Mouse (Mus musculus): ENCODE measurements around the gene Ihh. TPM values are rescaled to one million over a fixed set of nuclear protein-coding genes. Genes with fewer than 3 reads are reported as not detected.

Ihh gene
- polyA plus RNA-seq (2012; rRNA removed) = 30.3 and 43.5 TPM in 2 replicates

- peak within 1 kb of the TSS; percentile 94 for H3K27ac ChIP-seq (ENCODE audit: insufficient read depth, low read depth, low read length)
- TF ChIP-seq POLR2A (IDR thresholded peaks at IDR 0.05; ENCODE audit: low read depth, low read length) = no peak
- TF ChIP-seq CTCF (conservative IDR thresholded peaks at IDR 0.05; ENCODE audit: insufficient read depth, insufficient read length, low read depth, low read length) = no peak
- H3K27me3 ChIP-seq (replicated peaks; ENCODE audit: control insufficient read depth, insufficient read depth, low read length) = peaks cover 2% of the 10 kb centered on the region; the same call in 1 of the 2 replicates
- H3K36me3 ChIP-seq (ENCODE audit: control insufficient read depth, insufficient read depth, low read length) = no peaks in the 10 kb centered on the region
- peaks cover 20% of the 10 kb centered on the region for H3K4me1 ChIP-seq (ENCODE audit: control insufficient read depth, insufficient read depth, low read length)
- WGBS = 2% methylated on average over 54 of the region's 55 CpGs
- peak within 1 kb of the TSS; percentile 59 for H3K4me3 ChIP-seq (ENCODE audit: insufficient read depth, low read depth, low read length)
- DNase-seq = peak; percentile 79
These were observed at the start of gene Ihh for GRCm38 (mm10) chr1:74951556-74952210. Gene Ihh (minus strand): TSS chr1:74951672.

GRCm38 (mm10) chr1:75001183-75001582 is 49.7 kb upstream of the Ihh start:
- 69% methylated on average over 6 of the region's 6 CpGs for WGBS
- Histone ChIP-seq H3K4me3 (ENCODE audit: insufficient read depth, low read depth, low read length) (no peak overlapping the region), H3K4me1 (ENCODE audit: control insufficient read depth, insufficient read depth, low read length) (no peaks in the 10 kb centered on the region), H3K36me3 (ENCODE audit: control insufficient read depth, insufficient read depth, low read length) (no peaks in the 10 kb centered on the region), H3K27ac (ENCODE audit: insufficient read depth, low read depth, low read length) (no peak overlapping the region), H3K27me3 (replicated peaks; ENCODE audit: control insufficient read depth, insufficient read depth, low read length) (no peaks in the 10 kb centered on the region)
- no peak for TF ChIP-seq CTCF (conservative IDR thresholded peaks at IDR 0.05; ENCODE audit: insufficient read depth, insufficient read length, low read depth, low read length)
- no peak for TF ChIP-seq POLR2A (IDR thresholded peaks at IDR 0.05; ENCODE audit: low read depth, low read length)
- DNase-seq = no peak

GRCm38 (mm10) chr1:75000496-75000895 is 49.0 kb upstream of the Ihh start:
- Histone ChIP-seq H3K36me3 (ENCODE audit: control insufficient read depth, insufficient read depth, low read length) (no peaks in the 10 kb centered on the region), H3K4me3 (ENCODE audit: insufficient read depth, low read depth, low read length) (no peak overlapping the region), H3K27me3 (replicated peaks; ENCODE audit: control insufficient read depth, insufficient read depth, low read length) (no peaks in the 10 kb centered on the region), H3K27ac (ENCODE audit: insufficient read depth, low read depth, low read length) (no peak overlapping the region), H3K4me1 (ENCODE audit: control insufficient read depth, insufficient read depth, low read length) (no peaks in the 10 kb centered on the region)
- TF ChIP-seq CTCF (conservative IDR thresholded peaks at IDR 0.05; ENCODE audit: insufficient read depth, insufficient read length, low read depth, low read length) = peak; percentile 82
- no peak for TF ChIP-seq POLR2A (IDR thresholded peaks at IDR 0.05; ENCODE audit: low read depth, low read length)
- 3% methylated on average over 1 of the region's 1 CpGs for WGBS
- DNase-seq = peak; percentile 54

- no peak for TF ChIP-seq POLR2A (IDR thresholded peaks at IDR 0.05; ENCODE audit: low read depth, low read length)
- TF ChIP-seq CTCF (conservative IDR thresholded peaks at IDR 0.05; ENCODE audit: insufficient read depth, insufficient read length, low read depth, low read length) = no peak
- H3K4me1 ChIP-seq (ENCODE audit: control insufficient read depth, insufficient read depth, low read length) = no peaks in the 10 kb centered on the region
- H3K4me3 ChIP-seq (ENCODE audit: insufficient read depth, low read depth, low read length) = no peak overlapping the region
- H3K36me3 ChIP-seq (ENCODE audit: control insufficient read depth, insufficient read depth, low read length) = no peaks in the 10 kb centered on the region
- H3K27ac ChIP-seq (ENCODE audit: insufficient read depth, low read depth, low read length) = no peak overlapping the region
- DNase-seq = no peak
- H3K27me3 ChIP-seq (replicated peaks; ENCODE audit: control insufficient read depth, insufficient read depth, low read length) = no peaks in the 10 kb centered on the region
- 90% methylated on average over 5 of the region's 5 CpGs for WGBS
These were observed 47.7 kb upstream of the Ihh start for GRCm38 (mm10) chr1:74999173-74999572.

- no peaks in the 10 kb centered on the region for H3K36me3 ChIP-seq (ENCODE audit: control insufficient read depth, insufficient read depth, low read length)
- no peaks in the 10 kb centered on the region for H3K27me3 ChIP-seq (replicated peaks; ENCODE audit: control insufficient read depth, insufficient read depth, low read length)
- no peak for DNase-seq
- H3K4me3 ChIP-seq (ENCODE audit: insufficient read depth, low read depth, low read length) = no peak overlapping the region
- H3K27ac ChIP-seq (ENCODE audit: insufficient read depth, low read depth, low read length) = no peak overlapping the region
- TF ChIP-seq CTCF (conservative IDR thresholded peaks at IDR 0.05; ENCODE audit: insufficient read depth, insufficient read length, low read depth, low read length) = no peak
- no peak for TF ChIP-seq POLR2A (IDR thresholded peaks at IDR 0.05; ENCODE audit: low read depth, low read length)
- WGBS = 85% methylated on average over 2 of the region's 2 CpGs
- H3K4me1 ChIP-seq (ENCODE audit: control insufficient read depth, insufficient read depth, low read length) = no peaks in the 10 kb centered on the region
These were observed 45.8 kb upstream of the Ihh start for GRCm38 (mm10) chr1:74997231-74997630.

GRCm38 (mm10) chr1:74977001-74977400 is 25.5 kb upstream of the Ihh start:
- Histone ChIP-seq H3K27me3 (replicated peaks; ENCODE audit: control insufficient read depth, insufficient read depth, low read length) (no peaks in the 10 kb centered on the region), H3K4me1 (ENCODE audit: control insufficient read depth, insufficient read depth, low read length) (no peaks in the 10 kb centered on the region; the same call in 1 of the 2 replicates), H3K4me3 (ENCODE audit: insufficient read depth, low read depth, low read length) (no peak overlapping the region), H3K36me3 (ENCODE audit: control insufficient read depth, insufficient read depth, low read length) (no peaks in the 10 kb centered on the region), H3K27ac (ENCODE audit: insufficient read depth, low read depth, low read length) (no peak overlapping the region)
- TF ChIP-seq CTCF (conservative IDR thresholded peaks at IDR 0.05; ENCODE audit: insufficient read depth, insufficient read length, low read depth, low read length) (no peak), POLR2A (IDR thresholded peaks at IDR 0.05; ENCODE audit: low read depth, low read length) (no peak)
- WGBS = 83% methylated on average over 8 of the region's 8 CpGs
- no peak for DNase-seq

- H3K4me3 ChIP-seq (ENCODE audit: insufficient read depth, low read depth, low read length) = no peak overlapping the region
These were observed 24.5 kb upstream of the Ihh start for GRCm38 (mm10) chr1:74975936-74976335.

More at GRCm38 (mm10) chr1:74975936-74976335, 24.5 kb upstream of the Ihh start:
- 94% methylated on average over 1 of the region's 1 CpGs for WGBS
- DNase-seq = no peak
- no peaks in the 10 kb centered on the region for H3K36me3 ChIP-seq (ENCODE audit: control insufficient read depth, insufficient read depth, low read length)
- TF ChIP-seq POLR2A (IDR thresholded peaks at IDR 0.05; ENCODE audit: low read depth, low read length) (no peak), CTCF (conservative IDR thresholded peaks at IDR 0.05; ENCODE audit: insufficient read depth, insufficient read length, low read depth, low read length) (no peak)
- H3K27ac ChIP-seq (ENCODE audit: insufficient read depth, low read depth, low read length) = no peak overlapping the region
- H3K4me1 ChIP-seq (ENCODE audit: control insufficient read depth, insufficient read depth, low read length) = peaks cover 6% of the 10 kb centered on the region; the same call in 1 of the 2 replicates
- no peaks in the 10 kb centered on the region for H3K27me3 ChIP-seq (replicated peaks; ENCODE audit: control insufficient read depth, insufficient read depth, low read length)

All from kidney, adult 2 months (tissue).